Mouse (Mus musculus) mature B cell (primary cell): ENCODE measurements at regions not wholly inside any gene's neighbourhood (a gene's known extent, or its start where the extent isn't known, plus 50 kb on each side); places are given as distances from the start of the nearest gene placed in this dataset.

ENCODE experiments used
- in situ Hi-C: fragments of 300-500 bp; cut with MboI; formaldehyde crosslinking; loops from 2 replicates; pipeline ENCODE4 v1.14.3; 2019

DNA sequence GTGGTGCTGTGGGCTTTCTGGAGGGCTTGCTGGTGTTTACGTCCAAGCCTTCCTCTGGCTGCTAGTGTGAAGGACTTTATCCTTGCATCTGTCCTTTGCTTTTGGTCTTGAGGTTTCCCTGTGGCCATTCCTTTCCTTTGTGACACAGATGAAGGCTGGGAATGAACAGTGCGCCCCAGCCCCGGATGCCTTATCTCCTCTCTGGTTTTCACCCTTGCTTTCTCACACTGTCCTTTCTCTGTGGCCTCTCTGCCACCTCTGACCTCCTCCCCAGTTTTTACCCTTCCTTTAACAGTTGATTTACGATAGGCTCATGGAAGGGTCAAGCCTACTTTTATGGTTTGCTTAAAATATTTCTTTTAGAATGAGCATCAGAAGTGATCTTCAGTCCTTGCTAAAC lies 53.2 kb downstream of the Gas1 start:
- in situ Hi-C loops, result no loop called here

DNA sequence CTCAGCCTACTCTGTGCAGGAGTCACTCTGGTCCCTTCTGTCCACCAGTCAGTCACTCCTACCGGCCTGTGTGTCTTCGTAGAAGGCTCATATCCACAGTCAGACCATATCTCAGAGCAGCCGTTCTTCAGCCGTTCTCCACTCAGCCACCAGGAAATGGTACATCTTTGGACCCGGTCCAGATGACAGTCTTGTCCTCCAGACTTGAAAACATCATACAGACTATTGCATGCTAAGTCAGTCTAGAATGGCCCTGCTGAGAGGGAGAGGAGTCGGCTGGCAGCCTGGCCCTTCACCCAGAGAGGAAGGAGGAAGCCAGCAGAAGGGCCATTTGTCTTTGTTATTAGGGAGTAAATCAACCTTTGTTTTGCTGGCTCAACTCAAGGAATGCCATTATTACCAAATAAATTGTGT lies 54.0 kb downstream of the Gas1 start:
- in situ Hi-C loops, result no loop called here

DNA sequence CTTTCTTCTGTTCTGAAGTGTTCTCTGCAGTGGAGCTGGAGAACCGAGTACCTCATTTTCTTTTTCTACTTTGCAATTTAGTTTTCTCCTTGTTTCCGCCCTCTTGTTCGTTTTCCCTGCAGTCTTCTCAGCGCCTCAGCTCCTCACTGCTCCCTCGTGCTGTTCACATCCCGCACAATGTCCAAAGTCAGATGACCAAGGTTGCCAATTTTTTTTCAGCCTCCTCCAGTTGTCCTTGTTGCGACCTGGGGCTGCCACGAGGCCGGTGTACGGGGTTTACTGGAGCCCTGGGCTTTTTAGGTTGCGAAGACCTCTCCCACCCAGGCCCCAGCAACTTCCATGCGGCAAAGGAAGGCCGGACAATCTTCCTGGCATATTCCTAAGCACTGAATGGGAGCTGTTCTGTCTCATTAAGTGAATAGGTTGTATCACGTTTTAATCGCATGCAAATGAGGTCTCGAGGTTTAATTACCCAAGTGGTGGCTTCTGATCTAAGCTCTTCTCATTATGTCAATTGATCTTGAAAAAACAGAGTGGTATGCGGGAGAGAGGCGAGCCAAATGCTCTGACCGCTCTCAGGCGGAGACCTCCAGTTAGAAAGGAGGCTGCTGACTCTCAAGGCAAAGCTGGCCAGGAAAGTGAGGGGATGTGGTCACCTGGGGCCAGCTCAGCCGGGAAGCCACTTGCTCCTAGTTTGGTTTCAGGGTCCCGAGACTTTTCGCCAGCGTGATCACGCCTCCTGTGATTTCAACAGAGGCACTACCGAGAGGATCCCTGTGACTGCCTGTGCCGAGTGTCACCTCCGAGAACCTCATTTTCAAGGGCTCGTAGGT lies 54.6 kb downstream of the Gas1 start:
- in situ Hi-C loops, result no loop called here

DNA sequence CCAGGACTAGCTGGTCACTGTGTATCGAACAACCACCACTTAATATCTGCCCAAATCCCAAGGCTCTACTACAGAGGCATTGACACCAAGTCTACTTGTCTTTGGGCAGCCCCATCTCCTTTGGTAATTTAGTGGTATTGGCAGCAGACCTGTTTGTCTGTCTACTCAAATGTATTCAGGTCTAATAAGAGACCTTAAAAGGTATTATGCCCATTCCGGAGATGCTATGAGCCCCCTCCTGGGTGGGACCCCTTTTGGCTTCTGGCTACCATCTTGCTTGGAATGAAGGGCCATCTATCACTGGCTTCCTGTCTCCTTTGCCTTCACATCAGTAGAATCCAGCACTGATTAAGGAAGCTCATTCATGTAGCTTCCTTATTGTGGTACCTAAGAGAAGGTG lies 65.7 kb downstream of the Gas1 start:
- in situ Hi-C loops, result no loop called here

- in situ Hi-C loops, result no loop called here
Measured at GRCm38 (mm10) chr13:60110079-60110846, 66.9 kb downstream of the Gas1 start.

DNA sequence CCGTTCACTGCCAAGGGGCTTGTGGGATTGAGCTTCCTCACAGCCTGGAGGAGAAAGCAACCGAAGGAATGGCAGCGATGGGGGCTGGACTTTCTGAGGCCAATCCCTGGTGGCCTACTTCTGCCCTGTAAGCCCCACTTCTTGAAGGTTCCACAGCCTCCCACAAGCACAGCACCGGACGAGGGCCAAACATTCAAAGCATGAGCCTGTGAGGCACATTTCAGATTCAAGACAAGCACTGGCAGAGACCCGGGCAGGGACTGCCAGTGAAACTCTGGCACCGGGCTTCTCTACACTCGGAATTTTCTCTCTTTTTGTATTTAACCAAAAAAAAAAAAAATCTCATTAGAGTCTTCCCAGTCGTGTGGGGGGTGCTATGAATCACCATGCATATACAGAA lies 71.9 kb downstream of the Gas1 start:
- in situ Hi-C loops, result no loop called here

GRCm38 (mm10) chr13:60101651-60102050 lies 75.5 kb downstream of the Gas1 start:
- in situ Hi-C loops, result no loop called here

DNA sequence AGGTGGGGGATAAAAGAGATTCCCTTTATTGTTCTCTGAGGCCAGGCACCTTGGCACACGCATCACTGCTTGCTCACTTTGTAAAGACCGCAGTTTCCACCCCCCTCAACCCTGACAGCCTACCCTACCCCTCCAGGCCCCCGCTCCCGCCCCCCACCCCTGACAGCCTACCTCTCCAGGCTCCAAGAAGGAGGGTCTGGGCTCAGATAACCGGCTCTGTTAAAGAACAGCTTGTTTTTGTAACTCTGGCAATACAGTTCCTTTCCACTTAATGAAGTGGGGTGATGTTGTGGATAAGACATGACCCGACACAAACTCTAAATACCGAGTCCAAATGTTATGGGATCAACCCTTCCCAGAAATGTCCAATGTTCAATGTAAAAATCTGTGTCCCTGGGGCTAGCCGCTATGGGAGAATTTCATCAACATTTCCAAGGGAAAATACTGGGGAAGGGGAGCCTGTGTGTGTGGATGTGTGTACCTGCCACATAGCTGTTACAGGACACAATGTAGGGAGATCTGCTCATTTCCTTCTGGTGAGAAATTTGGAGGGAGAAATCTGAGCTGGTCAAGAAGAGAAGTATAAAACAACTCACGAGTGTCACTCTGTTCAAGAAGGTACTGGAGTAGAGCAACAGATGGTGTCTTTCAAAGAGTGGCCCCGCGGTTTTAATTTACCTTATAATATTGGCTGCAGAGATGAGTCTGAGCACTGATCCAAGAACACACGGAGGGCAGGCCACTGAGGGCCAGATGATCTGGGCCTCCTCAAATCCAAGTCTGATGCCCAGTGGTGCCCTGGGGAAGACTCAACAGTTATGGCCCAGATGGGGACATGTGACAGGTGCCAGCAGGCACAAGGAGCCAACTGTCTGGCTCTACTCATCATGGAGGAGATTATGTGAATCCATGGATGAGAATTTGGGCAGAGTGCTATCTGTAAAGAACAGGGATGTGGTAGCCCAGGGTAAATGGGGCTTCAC lies 76.7 kb downstream of the Gas1 start:
- in situ Hi-C loops, result no loop called here

DNA sequence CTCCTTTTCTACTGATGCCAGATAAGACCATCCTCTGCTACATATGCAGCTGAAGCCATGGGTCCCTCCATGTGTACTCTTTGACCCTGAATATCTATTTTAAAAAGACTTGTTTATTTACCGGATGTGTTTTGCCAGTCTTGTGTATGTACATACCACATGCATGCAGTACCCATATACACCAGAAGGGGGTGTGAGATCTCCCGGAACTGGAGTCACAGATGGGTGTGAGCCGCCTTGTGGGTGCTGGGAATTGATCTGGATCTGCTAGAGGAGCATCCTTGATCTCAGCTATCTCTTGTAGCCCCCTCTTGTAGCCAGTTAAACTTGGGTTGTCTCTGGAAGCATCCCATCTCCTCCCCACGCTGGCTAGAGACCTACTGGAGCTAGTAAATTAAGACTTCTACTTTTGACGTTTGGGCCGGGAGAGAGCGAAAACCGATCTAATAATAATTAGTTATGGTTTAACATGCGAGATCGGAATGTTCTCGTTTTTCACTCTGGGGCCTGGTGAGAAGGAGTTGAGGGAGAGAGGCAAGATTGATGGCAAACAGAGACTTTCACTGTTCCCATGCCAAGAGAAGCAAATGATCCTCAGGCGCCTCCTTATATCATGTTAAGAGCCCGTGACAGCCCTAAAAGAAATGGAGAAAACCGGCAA lies 77.6 kb downstream of the Gas1 start:
- in situ Hi-C loops, result no loop called here

DNA sequence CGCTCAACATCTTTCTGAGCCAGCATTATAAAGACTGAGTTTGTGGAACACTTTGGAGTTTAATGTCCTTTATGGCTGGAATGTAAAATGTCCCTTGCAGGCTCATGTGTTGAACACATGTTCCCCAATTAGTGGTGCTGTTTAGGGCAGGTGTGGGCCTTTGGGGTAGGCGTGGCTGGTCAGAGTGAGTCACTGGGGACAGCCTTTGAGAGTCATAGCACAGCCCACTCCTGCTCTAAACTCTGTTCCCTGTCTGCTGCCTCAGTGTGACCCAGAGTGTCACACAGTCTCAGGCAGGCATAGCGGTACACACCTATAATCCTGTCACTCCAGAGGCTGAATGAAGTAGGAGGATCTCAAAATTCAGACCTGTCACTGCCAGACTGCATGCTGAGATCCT lies 78.8 kb downstream of the Gas1 start:
- in situ Hi-C loops, result no loop called here

- in situ Hi-C loops, result no loop called here
Measured at GRCm38 (mm10) chr13:60097776-60098175, 79.4 kb downstream of the Gas1 start.

- in situ Hi-C loops, result no loop called here
Measured at GRCm38 (mm10) chr13:60086657-60087056, 90.5 kb downstream of the Gas1 start.

- in situ Hi-C loops, result no loop called here
Measured at GRCm38 (mm10) chr13:60084975-60085374, 92.2 kb downstream of the Gas1 start.

GRCm38 (mm10) chr13:60084290-60084689 lies 92.9 kb downstream of the Gas1 start:
- in situ Hi-C loops, result no loop called here

DNA sequence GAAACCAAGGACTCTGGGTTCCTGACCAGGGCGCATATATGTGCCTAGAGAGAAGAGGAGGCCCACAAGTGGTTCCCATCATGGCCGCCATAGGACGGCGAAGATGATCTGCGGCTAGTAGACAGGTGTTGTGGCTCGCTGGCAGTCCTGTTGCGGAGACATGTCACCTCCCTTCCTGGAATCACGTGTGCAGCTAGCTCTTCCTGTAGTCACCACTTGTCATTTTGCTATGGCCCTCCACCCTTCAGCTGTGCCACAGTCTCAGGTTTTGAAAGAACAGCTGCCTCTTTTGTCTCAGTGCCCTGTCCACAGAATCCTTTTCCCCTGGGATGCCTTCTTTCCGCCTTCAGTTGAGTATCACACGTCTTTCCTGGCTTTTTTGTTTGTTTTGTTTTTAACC lies 97.1 kb downstream of the Gas1 start:
- in situ Hi-C loops, result no loop called here

DNA sequence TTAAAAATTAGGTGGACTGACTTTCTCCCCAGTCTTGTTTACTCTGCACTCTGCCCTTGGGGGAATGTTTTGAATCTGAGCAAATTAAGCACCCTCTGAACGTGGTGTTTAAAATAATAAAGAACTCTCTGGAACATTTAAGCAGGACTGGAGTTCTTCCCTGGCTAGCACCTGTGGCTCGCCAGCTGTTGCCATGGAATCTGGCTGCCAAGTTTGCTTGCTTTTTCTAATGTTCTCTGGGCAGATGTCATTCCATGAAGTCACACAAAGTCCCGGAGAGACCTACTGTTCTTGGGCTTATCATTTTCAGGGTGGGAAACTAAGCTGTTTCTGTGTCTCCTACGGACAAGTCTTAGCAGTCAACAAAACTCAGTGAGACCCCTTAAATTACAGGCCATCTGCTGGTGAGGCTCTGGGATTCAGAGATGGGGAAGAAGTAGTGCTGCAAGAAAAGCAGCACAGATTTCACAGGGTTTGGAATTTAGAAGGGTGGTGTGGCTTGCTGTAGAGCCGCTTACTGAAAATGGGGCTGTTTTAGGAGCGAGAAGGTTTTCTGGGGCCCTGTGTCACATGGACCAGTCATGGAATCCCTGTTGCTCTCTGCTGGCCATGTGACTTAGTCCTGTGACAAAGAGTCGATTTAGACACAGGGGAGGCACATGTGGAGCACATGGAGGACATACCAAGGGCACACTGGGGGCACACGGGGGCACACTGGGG lies 98.7 kb downstream of the Gas1 start:
- in situ Hi-C loops, result no loop called here

GRCm38 (mm10) chr13:60076147-60076800 lies 100.9 kb downstream of the Gas1 start:
- in situ Hi-C loops, result no loop called here

DNA sequence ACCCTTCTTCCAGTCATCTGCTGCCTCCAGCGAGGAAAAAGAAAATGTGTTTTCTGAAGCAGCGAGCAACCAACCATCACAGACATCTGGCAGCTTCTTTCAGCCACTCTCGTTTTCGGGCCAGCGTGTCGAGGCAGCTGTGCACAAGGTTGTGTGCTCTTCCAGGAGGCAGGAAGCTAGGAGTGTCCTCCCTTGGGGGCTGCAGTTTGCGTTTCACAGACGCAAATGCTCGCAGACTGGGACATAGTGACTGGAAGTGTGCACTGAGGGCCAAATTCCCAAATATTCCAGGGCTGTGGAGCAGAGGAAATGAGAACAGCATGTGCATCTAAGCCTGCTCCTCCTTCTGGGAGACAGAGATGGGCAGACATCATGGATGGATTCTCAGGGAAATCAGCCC lies 105.6 kb downstream of the Gas1 start:
- in situ Hi-C loops, result no loop called here

DNA sequence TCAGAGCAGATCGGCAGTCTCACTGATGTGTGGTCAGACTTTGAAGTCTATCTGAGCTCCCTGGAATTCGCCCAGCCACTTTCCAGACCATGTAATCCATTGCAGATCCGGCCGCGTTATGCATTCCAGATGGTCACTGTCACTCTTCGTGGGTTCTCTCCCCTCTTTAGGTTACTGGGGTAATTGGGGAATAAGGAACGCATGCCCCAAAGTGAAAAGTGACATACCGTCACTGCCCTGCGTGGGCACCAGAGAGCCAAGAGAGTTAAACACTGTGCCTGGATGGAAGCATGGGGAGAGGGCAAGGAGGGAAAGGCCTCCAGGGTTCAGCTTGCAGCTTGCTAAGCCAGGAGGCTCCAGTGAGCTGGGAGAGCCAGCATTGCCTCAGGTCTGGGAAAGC lies 108.0 kb downstream of the Gas1 start:
- in situ Hi-C loops, result no loop called here

DNA sequence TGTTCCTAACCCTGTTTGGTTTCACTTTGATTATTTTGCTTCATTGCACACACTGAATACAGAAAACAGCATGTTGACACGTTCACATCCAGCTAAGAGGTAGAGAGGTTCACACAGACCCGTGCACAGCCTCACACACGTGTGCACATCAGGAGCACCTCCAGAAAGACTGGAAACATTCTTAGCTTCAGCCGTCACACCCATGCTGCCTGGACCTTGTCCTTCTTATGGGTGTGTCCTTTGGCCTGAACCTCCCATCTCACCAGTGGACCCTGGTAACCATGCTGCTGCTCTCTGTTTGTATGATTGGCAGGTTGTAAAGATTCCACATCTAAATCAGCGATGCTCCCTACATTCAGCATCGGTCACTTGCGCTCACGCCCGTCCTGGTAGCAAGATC lies 109.8 kb downstream of the Gas1 start:
- in situ Hi-C loops, result no loop called here
